ENCODE assay signal across 9 mouse cellular contexts in genomic region chr9:108949231-108949966, GRCm38 (mm10). TPM values are rescaled to one million over a fixed set of nuclear protein-coding genes. Genes with fewer than 3 reads are reported as not detected.
DNase-seq lines count a peak whose midpoint lies in the region; ATAC-seq and TF ChIP-seq lines count a peak whose summit lies in the region.
"Had no signal": no experiment of that assay in that cellular context is flagged by ENCODE, and none has a peak within 500 bp of the region (broad histone marks: within the 10 kb centered on the region; RNA-seq: fewer than 3 reads in every experiment).

No protein-coding gene starts in this region.

- peaks cover 57% of the 10 kb centered on the region for H3K36me3 ChIP-seq in hindbrain, postnatal 0 days (ENCODE audit: insufficient read depth, low read length)
- peaks cover 68% of the 10 kb centered on the region for H3K36me3 ChIP-seq in hindbrain, embryonic 12.5 days
- peaks cover 28% of the 10 kb centered on the region for H3K36me3 ChIP-seq in intestine, embryonic 16.5 days (ENCODE audit: control insufficient read depth, insufficient read depth, low read length)

- H3K4me1 ChIP-seq in hindbrain, postnatal 0 days (ENCODE audit: insufficient read depth, low read length): no peaks in the 10 kb centered on the region
- peaks cover 13% of the 10 kb centered on the region; the same call in 1 of the 2 replicates for H3K4me1 ChIP-seq in hindbrain, embryonic 12.5 days
- H3K4me1 ChIP-seq in intestine, embryonic 16.5 days (ENCODE audit: control insufficient read depth, insufficient read depth, low read length): 0 out of 2 replicates have a peak, but pooled peaks cover 3% of the 10 kb centered on the region

- H3K27ac ChIP-seq in hindbrain, postnatal 0 days: no peak overlapping the region
- no peak overlapping the region for H3K27ac ChIP-seq in hindbrain, embryonic 12.5 days
- H3K27ac ChIP-seq in intestine, embryonic 16.5 days (ENCODE audit: low read length): no peak overlapping the region

- no peak overlapping the region for H3K4me3 ChIP-seq in hindbrain, postnatal 0 days (ENCODE audit: low read length)
- no peak overlapping the region for H3K4me3 ChIP-seq in hindbrain, embryonic 12.5 days
- H3K4me3 ChIP-seq in intestine, embryonic 16.5 days (ENCODE audit: low read length): no peak overlapping the region

- WGBS in hindbrain, postnatal 0 days: 83% methylated on average over 13 of the region's 13 CpGs
- WGBS in hindbrain, embryonic 12.5 days: 63% methylated on average over 13 of the region's 13 CpGs
- WGBS in intestine, embryonic 16.5 days: 67% methylated on average over 13 of the region's 13 CpGs

- TF ChIP-seq CTCF in hindbrain, postnatal 0 days (IDR thresholded peaks at IDR 0.05; ENCODE audit: low read depth): no peak

- no peak overlapping the region for H3K9ac ChIP-seq in hindbrain, postnatal 0 days (replicated peaks; ENCODE audit: low read length)
- H3K9ac ChIP-seq in hindbrain, embryonic 12.5 days: no peak overlapping the region
- no peak overlapping the region for H3K9ac ChIP-seq in intestine, embryonic 16.5 days (ENCODE audit: low read depth, low read length)

- ATAC-seq in hindbrain, postnatal 0 days: peak; percentile 25; the same call in 1 of the 2 replicates
- ATAC-seq in hindbrain, embryonic 12.5 days (ENCODE audit: low FRiP score): no peak
- ATAC-seq in intestine, embryonic 16.5 days: peak; percentile 70

- no peaks in the 10 kb centered on the region for H3K9me3 ChIP-seq in hindbrain, postnatal 0 days (ENCODE audit: low read length)
- no peaks in the 10 kb centered on the region for H3K9me3 ChIP-seq in hindbrain, embryonic 12.5 days (replicated peaks)
- no peaks in the 10 kb centered on the region for H3K9me3 ChIP-seq in intestine, embryonic 16.5 days (ENCODE audit: control insufficient read depth, low read length)
- H3K9me3 ChIP-seq: G1E had no signal

- no peaks in the 10 kb centered on the region for H3K27me3 ChIP-seq in hindbrain, postnatal 0 days (ENCODE audit: insufficient read depth, low read length)
- peaks cover 23% of the 10 kb centered on the region for H3K27me3 ChIP-seq in hindbrain, embryonic 12.5 days
- peaks cover 15% of the 10 kb centered on the region for H3K27me3 ChIP-seq in intestine, embryonic 16.5 days (replicated peaks; ENCODE audit: control insufficient read depth, insufficient read depth, low read length)

- DNase-seq in hindbrain, postnatal 0 days (ENCODE audit: low spot score): no peak
- peak; percentile 13 for DNase-seq in fibroblast of lung, adult 2 months (ENCODE audit: low read depth)
- peak; percentile 47 to 80 for DNase-seq in lung, postnatal 4 days
- no peak for DNase-seq in frontal cortex, postnatal 10 days (ENCODE audit: low spot score in 2 of 2)
- no peak for DNase-seq in liver
- DNase-seq in thymus, adult 18-20 months: no peak

- no peak overlapping the region for H3K4me2 ChIP-seq in hindbrain, postnatal 0 days (ENCODE audit: low read depth, low read length)
- no peak overlapping the region for H3K4me2 ChIP-seq in hindbrain, embryonic 12.5 days (replicated peaks)
- H3K4me2 ChIP-seq in intestine, embryonic 16.5 days (ENCODE audit: low read depth, low read length): no peak overlapping the region

RNA-seq across cellular contexts. Expression of gene Col7a1, which starts 4.0 kb away (rescaled TPM):
- 1.9 and 2.0 TPM in 2 replicates for total RNA-seq in hindbrain, postnatal 0 days (2014; rRNA removed)
- polyA plus RNA-seq in hindbrain, postnatal 0 days (2015; fragmentation: Nextera tagmentation; extraction: Ambion mirVana): 0.69 and 1.8 TPM in 2 replicates
- 3.1 and 3.9 TPM in 2 replicates for polyA plus RNA-seq in hindbrain, embryonic 12.5 days (2016; fragmentation: Nextera tagmentation; extraction: Ambion mirVana)
- 0.99 and 1.2 TPM in 2 replicates for polyA plus RNA-seq in intestine, embryonic 16.5 days (2015; fragmentation: Nextera tagmentation; extraction: Ambion mirVana)

RNA-seq across cellular contexts. Expression of gene Uqcrc1, which starts 13.0 kb away (rescaled TPM):
- 459 and 483 TPM in 2 replicates for total RNA-seq in hindbrain, postnatal 0 days (2014; rRNA removed)
- polyA plus RNA-seq in hindbrain, postnatal 0 days (2015; fragmentation: Nextera tagmentation; extraction: Ambion mirVana): 568 and 592 TPM in 2 replicates
- 346 and 367 TPM in 2 replicates for polyA plus RNA-seq in hindbrain, embryonic 12.5 days (2016; fragmentation: Nextera tagmentation; extraction: Ambion mirVana)
- 730 and 748 TPM in 2 replicates for polyA plus RNA-seq in intestine, embryonic 16.5 days (2015; fragmentation: Nextera tagmentation; extraction: Ambion mirVana)

RNA-seq across cellular contexts. Expression of gene Tmem89, which starts 35.0 kb away (rescaled TPM):
- 0.16 TPM in 1 of 2 replicates, not detected in the other for total RNA-seq in hindbrain, postnatal 0 days (2014; rRNA removed)
- 0.30 and 0.37 TPM in 2 replicates for polyA plus RNA-seq in hindbrain, postnatal 0 days (2015; fragmentation: Nextera tagmentation; extraction: Ambion mirVana)
- 0.44 and 0.48 TPM in 2 replicates for polyA plus RNA-seq in hindbrain, embryonic 12.5 days (2016; fragmentation: Nextera tagmentation; extraction: Ambion mirVana)
- polyA plus RNA-seq in intestine, embryonic 16.5 days (2015; fragmentation: Nextera tagmentation; extraction: Ambion mirVana): 0.18 TPM in 1 of 2 replicates, not detected in the other
- total RNA-seq: G1E had no signal
- polyA plus RNA-seq: G1E had no signal

RNA-seq across cellular contexts. Expression of gene Ucn2, which starts 36.4 kb away (rescaled TPM):
- total RNA-seq in hindbrain, postnatal 0 days (2014; rRNA removed): 0.58 TPM in 1 of 2 replicates, not detected in the other
- not detected in 2 replicates for polyA plus RNA-seq in hindbrain, postnatal 0 days (2015; fragmentation: Nextera tagmentation; extraction: Ambion mirVana)
- polyA plus RNA-seq in hindbrain, embryonic 12.5 days (2016; fragmentation: Nextera tagmentation; extraction: Ambion mirVana): not detected in 2 replicates
- not detected in 2 replicates for polyA plus RNA-seq in intestine, embryonic 16.5 days (2015; fragmentation: Nextera tagmentation; extraction: Ambion mirVana)
- polyA plus RNA-seq: G1E had no signal

RNA-seq across cellular contexts. Expression of gene Pfkfb4, which starts 42.2 kb away (rescaled TPM):
- total RNA-seq in hindbrain, postnatal 0 days (2014; rRNA removed): 58.3 and 63.1 TPM in 2 replicates
- polyA plus RNA-seq in hindbrain, postnatal 0 days (2015; fragmentation: Nextera tagmentation; extraction: Ambion mirVana): 18.6 and 20.5 TPM in 2 replicates
- polyA plus RNA-seq in hindbrain, embryonic 12.5 days (2016; fragmentation: Nextera tagmentation; extraction: Ambion mirVana): 20.1 and 24.0 TPM in 2 replicates
- polyA plus RNA-seq in intestine, embryonic 16.5 days (2015; fragmentation: Nextera tagmentation; extraction: Ambion mirVana): 15.1 and 21.7 TPM in 2 replicates

Comparison
In these comparisons a context has a peak if more than half of its experiments do, and no peak if none do; other contexts are left out.
1. DNase-seq: peak in fibroblast of lung, adult 2 months (single experiment) and lung, postnatal 4 days (2 of 2); none in hindbrain, postnatal 0 days (single experiment), frontal cortex, postnatal 10 days (0 of 2), liver (single experiment) and thymus, adult 18-20 months (0 of 2).